ENCODE assay signal across 8 mouse cellular contexts in the genomic region with DNA sequence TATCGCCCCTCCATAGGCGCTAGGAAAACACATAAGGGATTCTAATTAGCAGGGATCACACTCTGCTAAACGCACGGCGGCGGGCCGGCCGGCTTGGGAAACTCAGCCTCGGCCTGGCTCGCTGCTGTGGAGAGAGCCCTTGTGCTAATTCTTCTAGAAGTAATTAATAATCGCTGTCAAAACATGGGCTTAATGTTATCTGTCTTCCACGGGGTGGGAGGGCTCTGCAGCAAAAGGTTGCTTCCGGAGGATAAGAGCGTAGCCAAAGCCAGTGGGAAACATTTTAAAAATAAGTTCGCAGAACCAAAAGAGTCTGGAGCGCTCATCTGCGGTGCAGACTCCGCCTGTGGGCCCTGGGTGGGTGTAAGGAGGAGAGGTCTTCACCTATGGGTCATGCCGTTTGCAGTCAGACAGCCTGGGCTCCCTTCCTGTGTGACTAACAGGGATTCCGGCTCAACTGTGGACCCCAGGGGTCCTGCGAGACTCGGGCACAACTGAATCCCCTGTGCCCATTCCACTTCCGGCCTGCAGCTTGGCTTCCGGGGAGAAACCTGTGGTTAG.
DNase-seq lines count a peak whose midpoint lies in the region; ATAC-seq and TF ChIP-seq lines count a peak whose summit lies in the region.

No protein-coding gene starts in this region.

- 44% methylated on average over 24 of the region's 24 CpGs for WGBS in thymus, adult 2 months
- 18% methylated on average over 24 of the region's 24 CpGs for WGBS in limb, embryonic 13.5 days
- WGBS in midbrain, embryonic 15.5 days = 10% methylated on average over 24 of the region's 24 CpGs

- no peaks in the 10 kb centered on the region for H3K9me3 ChIP-seq in limb, embryonic 13.5 days
- H3K9me3 ChIP-seq in midbrain, embryonic 15.5 days = no peaks in the 10 kb centered on the region

- DNase-seq in thymus, adult 2 months = peak; percentile 15
- DNase-seq in thymus, adult 18-20 months = no peak
- peak; percentile 31 for DNase-seq in heart, postnatal 4 days
- no peak for DNase-seq in left cerebral cortex, adult 8-10 months (ENCODE audit: low spot score in 2 of 2)

- no peak overlapping the region for H3K27ac ChIP-seq in thymus, adult 2 months (ENCODE audit: control insufficient read depth, insufficient read depth, low read length)
- no peak overlapping the region for H3K27ac ChIP-seq in limb, embryonic 13.5 days
- peak overlapping the region; percentile 17; the same call in 1 of the 2 replicates for H3K27ac ChIP-seq in midbrain, embryonic 15.5 days

- peak overlapping the region; percentile 60 for H3K4me2 ChIP-seq in limb, embryonic 13.5 days (replicated peaks)
- peak overlapping the region; percentile 48 for H3K4me2 ChIP-seq in midbrain, embryonic 15.5 days

- no peaks in the 10 kb centered on the region for H3K27me3 ChIP-seq in thymus, adult 2 months (ENCODE audit: control insufficient read depth, insufficient read depth, low read length)
- H3K27me3 ChIP-seq in limb, embryonic 13.5 days = peaks cover 23% of the 10 kb centered on the region
- H3K27me3 ChIP-seq in midbrain, embryonic 15.5 days (replicated peaks) = no peaks in the 10 kb centered on the region

- no peaks in the 10 kb centered on the region for H3K36me3 ChIP-seq in thymus, adult 2 months (ENCODE audit: control insufficient read depth, insufficient read depth, low read length)
- H3K36me3 ChIP-seq in limb, embryonic 13.5 days = no peaks in the 10 kb centered on the region
- H3K36me3 ChIP-seq in midbrain, embryonic 15.5 days (replicated peaks) = no peaks in the 10 kb centered on the region

- no peak for TF ChIP-seq POLR2A in thymus, adult 2 months (IDR thresholded peaks at IDR 0.05; ENCODE audit: control insufficient read depth, extremely low read depth, insufficient read depth, low read length, poor library complexity)

- H3K4me1 ChIP-seq in thymus, adult 2 months (replicated peaks; ENCODE audit: control insufficient read depth, insufficient read depth, low read length) = peaks cover 11% of the 10 kb centered on the region
- H3K4me1 ChIP-seq in limb, embryonic 13.5 days = peaks cover 12% of the 10 kb centered on the region
- peaks cover 16% of the 10 kb centered on the region for H3K4me1 ChIP-seq in midbrain, embryonic 15.5 days

- peak; percentile 58 for ATAC-seq in erythroblast, adult 5-6 weeks (replicated peaks; ENCODE audit: low FRiP score, poor library complexity, severe bottlenecking)
- ATAC-seq in limb, embryonic 13.5 days (ENCODE audit: low FRiP score, low read depth) = 0 out of 2 replicates have a peak, but pooled peaks have one; percentile 19
- ATAC-seq in midbrain, embryonic 15.5 days (replicated peaks) = peak; percentile 50; the same call in 1 of the 2 replicates
- ATAC-seq in activated CD4-positive, CD25-positive, alpha-beta regulatory T cell, adult 4 months = no peak

- 0 out of 2 replicates have a peak overlapping the region, but pooled peaks have one; percentile 4 for H3K4me3 ChIP-seq in thymus, adult 2 months (ENCODE audit: control insufficient read depth, insufficient read depth, low read length)
- peak overlapping the region; percentile 31 for H3K4me3 ChIP-seq in limb, embryonic 13.5 days
- H3K4me3 ChIP-seq in midbrain, embryonic 15.5 days = peak overlapping the region; percentile 19

- H3K9ac ChIP-seq in limb, embryonic 13.5 days = peak overlapping the region; percentile 39; the same call in 1 of the 2 replicates
- no peak overlapping the region for H3K9ac ChIP-seq in midbrain, embryonic 15.5 days

- TF ChIP-seq CTCF in thymus, adult 2 months (IDR thresholded peaks at IDR 0.05; ENCODE audit: borderline replicate concordance, control insufficient read depth, extremely low read depth, insufficient read depth, low read length, poor library complexity) = no peak

Comparison
In these comparisons a context has a peak if more than half of its experiments do, and no peak if none do; other contexts are left out.
1. DNase-seq: peak in thymus, adult 2 months (single experiment) and heart, postnatal 4 days (single experiment); none in thymus, adult 18-20 months (0 of 2) and left cerebral cortex, adult 8-10 months (0 of 2).
2. Peak in every context shown above with its lines, with median percentiles within 50 percentile points of each other: H3K4me3 ChIP-seq.